Mouse (Mus musculus) liver, adult 10 weeks (tissue): Measurements from ENCODE around the gene Plaur. TPM values are rescaled to one million over a fixed set of nuclear protein-coding genes. Genes with fewer than 3 reads are reported as not detected.

Experiments used
- polyA plus RNA-seq: library from polyadenylated mRNA; stranded (reverse); fragments of 350-450 nt; fragmentation: Illumina TruSeq; extraction: RNeasy Lipid Tissue Mini Kit (QIAGEN cat#74804); gene quantifications from one replicate; pipeline ENCODE4 v1.2.3, GENCODE M21; 2014; ENCODE audit warnings: low read depth, low replicate concordance

Plaur gene
- polyA plus RNA-seq: not detected

DNA sequence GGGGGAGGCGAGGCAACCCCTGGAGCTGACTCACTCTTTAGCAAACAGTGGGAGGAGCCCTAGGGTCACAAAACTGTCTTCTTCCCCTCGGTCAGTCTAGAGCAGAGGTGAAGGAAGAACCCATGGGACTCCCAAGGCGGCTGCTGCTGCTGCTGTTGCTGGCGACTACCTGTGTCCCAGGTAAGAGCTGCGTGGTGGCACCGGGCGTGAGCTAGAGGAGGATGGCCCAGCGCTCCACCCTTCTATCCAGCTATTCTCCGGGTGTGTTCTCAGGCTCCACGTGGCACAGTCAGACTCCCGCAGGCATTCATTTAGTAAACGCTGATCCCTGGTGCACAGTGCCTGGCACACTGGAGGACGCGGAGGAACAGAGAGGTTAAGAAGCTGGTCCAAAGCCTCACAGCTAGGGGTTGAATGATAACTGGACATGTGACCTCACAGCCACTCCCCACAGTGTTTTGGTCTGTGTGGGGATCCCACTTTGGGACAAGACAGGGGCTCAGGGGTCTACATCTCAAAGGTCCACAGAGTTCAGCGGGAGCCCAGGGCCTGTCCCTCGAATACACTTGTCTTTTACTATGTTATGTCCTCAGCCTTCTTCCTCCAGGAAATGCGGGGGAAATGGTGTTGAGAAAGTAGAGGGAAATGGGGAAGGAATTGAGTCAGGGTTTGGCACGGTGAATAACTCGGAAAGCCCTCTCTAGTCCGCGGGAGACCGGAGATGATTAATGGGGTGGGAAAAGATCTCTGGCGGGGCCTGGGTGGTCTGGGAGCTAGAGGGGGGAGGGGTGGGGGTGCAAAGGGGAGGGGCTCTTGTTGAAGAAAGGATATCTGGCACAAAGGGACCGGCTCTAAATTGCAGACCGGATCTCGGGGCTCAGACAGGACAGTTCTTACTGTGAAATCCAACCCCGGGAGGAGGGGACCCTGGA is at the start of gene Plaur:
Plaur (plus strand) TSS at position 97 of the 932 bp plus-strand sequence.

DNA sequence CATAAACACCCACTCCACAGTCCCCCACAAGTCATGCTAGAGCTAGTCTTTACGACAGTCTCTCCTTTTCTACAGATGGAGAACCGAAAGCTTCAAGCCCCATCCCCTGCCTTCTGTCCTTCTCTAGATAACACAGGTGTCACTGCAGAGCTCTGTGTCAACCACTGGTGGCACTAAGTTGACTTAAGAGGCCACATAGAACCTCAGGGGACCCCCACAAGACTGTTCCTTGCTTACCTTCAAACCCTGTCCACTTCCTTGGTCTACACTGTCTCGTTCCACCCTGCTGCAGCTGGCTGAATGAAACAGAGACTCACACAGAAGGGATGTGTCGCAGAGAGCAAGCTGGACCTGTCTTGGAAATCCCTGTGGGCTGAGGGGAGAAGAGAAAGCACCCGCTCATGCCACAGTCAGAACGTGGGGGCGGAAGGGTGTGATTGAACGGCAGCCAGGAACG is 10.4 kb upstream of the Plaur start, which contains the start of gene Irgc1:
Irgc1 (minus strand) TSS at position 443 of the 457 bp plus-strand sequence.

DNA sequence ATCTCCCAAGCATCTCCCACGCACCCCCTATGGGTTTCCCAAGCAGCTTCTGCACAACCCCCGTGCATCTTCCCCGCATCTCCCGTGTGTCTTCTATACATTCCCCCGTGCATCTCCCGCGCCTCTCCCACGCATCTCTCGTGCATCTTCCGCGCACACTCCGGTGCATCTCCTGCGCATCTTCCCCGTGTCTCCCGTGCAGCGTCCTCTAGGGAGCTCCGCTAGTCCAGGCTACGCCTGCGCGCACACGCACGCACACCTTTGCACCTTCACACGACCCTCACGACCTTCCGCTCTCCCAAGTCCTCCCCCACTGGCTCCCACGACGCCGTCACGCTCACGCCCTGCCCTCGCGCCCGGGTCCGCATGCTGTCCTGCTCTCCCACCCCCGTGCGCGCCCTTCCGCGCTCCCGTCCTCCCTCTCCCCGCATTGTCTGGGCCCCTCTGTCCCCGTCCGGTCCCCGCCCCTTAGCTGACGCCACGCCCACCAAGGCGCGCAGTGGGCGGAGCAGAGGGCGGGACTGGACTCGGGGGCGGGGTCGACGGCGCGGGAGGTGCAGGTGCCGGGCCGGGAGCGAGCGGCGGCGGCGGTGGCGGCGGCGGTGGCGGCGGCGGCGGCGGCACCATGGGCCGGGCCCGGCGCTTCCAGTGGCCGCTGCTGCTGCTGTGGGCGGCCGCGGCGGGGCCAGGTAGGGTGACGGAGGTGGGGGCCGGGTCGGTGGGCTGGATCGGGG is 19.4 kb downstream of the Plaur start, which contains the start of gene Cadm4:
Cadm4 (plus strand) TSS at position 550 of the 734 bp plus-strand sequence.

DNA sequence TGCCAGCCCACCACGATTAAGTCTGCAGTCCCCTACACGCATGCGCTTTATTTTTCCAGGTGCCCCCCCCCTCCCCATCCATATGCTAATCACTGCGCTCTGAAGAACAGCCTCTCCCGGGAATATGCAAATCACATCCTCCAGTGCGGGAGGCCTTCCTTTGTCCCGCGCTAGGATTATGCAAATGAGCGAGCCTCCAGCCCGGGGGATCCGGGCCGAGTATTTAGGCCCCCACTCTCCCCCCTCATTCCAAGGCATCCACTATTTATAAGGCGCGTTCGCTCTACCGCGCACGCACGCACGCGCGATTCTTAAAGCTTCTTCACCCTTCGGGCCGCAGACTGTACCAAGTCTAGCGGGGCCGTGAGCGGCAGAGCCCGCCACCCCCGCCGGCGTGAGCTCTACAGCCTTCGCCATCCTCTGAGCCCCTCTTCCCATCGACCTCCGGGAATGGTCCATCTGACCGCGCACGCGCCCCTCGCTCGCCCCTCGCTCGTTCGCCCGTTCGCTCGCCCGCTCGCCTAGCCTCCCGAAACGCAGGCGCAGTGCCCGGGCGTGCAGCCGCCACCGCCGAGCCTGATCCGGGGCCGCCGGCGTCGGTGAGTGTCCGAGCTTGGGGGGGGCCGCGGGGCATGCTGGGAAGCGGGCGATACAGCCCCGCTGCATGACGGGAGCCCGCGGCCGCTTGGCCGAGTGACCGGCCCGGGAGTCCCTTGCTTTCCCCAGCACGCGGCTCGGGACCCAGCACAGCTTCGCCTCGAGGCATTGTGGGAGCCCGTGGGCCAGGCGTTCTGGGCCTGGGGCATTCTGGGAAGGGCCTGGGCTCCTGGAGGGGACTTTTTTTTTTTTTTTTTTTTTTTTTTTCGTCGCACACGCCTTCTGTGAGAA is 44.8 kb downstream of the Plaur start, which contains the start of gene Zfp428:
Zfp428 (plus strand) TSS at position 169 of the 888 bp plus-strand sequence.

DNA sequence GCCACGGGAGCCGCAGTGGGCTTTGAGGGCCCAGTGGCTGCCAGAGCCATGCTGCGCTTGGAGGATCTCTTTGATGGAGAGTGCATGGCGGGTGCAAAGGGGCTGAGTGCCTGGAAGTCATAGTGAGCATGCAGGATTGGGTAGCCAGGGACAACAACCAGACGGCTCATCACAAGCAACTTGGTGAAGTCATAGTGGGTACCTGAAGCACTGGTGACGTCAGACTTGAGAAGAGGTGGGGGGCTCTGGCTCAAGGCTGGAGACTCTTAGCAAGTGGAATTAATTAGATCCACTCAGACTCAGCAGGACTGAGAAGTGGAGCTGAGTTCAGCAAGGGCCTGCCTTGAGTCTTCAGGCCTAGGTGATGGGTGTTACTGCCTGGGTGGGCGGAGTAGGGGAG is 50.1 kb downstream of the Plaur start, which contains the start of gene AC161166.1:
AC161166.1 (minus strand) TSS at position 101 of the 400 bp plus-strand sequence.

Other genes with a start within 250 kb of the Plaur start
- 1.2 TPM for gene Zfp109, start 224.9 kb upstream of the Plaur start, polyA plus RNA-seq
- gene Zfp108, start 207.7 kb upstream of the Plaur start, polyA plus RNA-seq: 1.1 TPM
- gene Zfp93, start 192.1 kb upstream of the Plaur start, polyA plus RNA-seq: 1.4 TPM
- gene Zfp61, start 161.3 kb upstream of the Plaur start, polyA plus RNA-seq: not detected
- 0.87 TPM for gene Zfp94, start 145.8 kb upstream of the Plaur start, polyA plus RNA-seq
- not detected for gene Tescl, start 128.5 kb upstream of the Plaur start, polyA plus RNA-seq
- gene Lypd5, start 113.3 kb upstream of the Plaur start, polyA plus RNA-seq: not detected
- not detected for gene Kcnn4, start 92.2 kb upstream of the Plaur start, polyA plus RNA-seq
- gene Smg9, start 62.9 kb upstream of the Plaur start, polyA plus RNA-seq: 0.21 TPM
- not detected for gene Irgc1, start 10.2 kb upstream of the Plaur start, polyA plus RNA-seq
- gene Cadm4, start 19.5 kb downstream of the Plaur start, polyA plus RNA-seq: 0.34 TPM
- gene Zfp428, start 44.5 kb downstream of the Plaur start, polyA plus RNA-seq: not detected
- not detected for gene AC161166.1, start 50.0 kb downstream of the Plaur start, polyA plus RNA-seq
- gene Irgq, start 68.2 kb downstream of the Plaur start, polyA plus RNA-seq: 3.8 TPM
- not detected for gene Pinlyp, start 83.6 kb downstream of the Plaur start, polyA plus RNA-seq
- 0.74 TPM for gene Xrcc1, start 83.8 kb downstream of the Plaur start, polyA plus RNA-seq
- gene Ethe1, start 125.1 kb downstream of the Plaur start, polyA plus RNA-seq: 11.2 TPM
- not detected for gene Zfp575, start 125.2 kb downstream of the Plaur start, polyA plus RNA-seq
- gene Phldb3, start 148.3 kb downstream of the Plaur start, polyA plus RNA-seq: 0.29 TPM
- not detected for gene Lypd3, start 174.1 kb downstream of the Plaur start, polyA plus RNA-seq
- gene Tex101, start 214.2 kb downstream of the Plaur start, polyA plus RNA-seq: not detected
- gene BC049730, start 246.8 kb downstream of the Plaur start, polyA plus RNA-seq: not detected